7 mouse cellular contexts compared by ENCODE assay signal in the genomic region with DNA sequence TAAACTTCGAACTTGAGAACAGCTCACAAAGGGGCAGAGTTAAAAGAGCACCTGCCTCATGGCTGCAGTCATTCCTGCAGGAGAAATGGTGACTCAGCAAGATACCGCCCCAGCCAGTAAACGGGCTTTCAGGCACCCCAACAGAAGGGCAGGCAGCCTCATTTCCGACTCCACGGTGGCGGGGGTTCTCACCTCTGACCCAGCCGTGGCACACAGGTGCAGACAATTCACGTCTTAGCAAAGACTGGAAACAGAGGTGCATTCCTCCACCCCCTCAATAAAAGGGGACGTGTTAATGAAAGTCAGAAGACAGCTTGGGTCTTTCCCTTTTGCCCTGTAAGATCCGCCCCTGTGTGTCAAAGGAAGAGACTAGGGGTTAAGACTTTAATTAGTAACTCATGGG.
DNase-seq lines count a peak whose midpoint lies in the region; ATAC-seq and TF ChIP-seq lines count a peak whose summit lies in the region.

No protein-coding gene starts in this region.

- no peaks in the 10 kb centered on the region for H3K9me3 ChIP-seq in ES-E14 (ENCODE audit: control insufficient read depth, insufficient read depth, low read depth, low read length)
- no peaks in the 10 kb centered on the region for H3K9me3 ChIP-seq in heart, postnatal 0 days (replicated peaks; ENCODE audit: control insufficient read depth, low read length)
- no peaks in the 10 kb centered on the region for H3K9me3 ChIP-seq in stomach, embryonic 16.5 days (replicated peaks; ENCODE audit: control insufficient read depth, low read length)

- in situ Hi-C loops in ES-E14 (cut with MboI; ENCODE audit: low sequenced_read_pairs in 2 of 2, unreplicated experiment in 2 of 2), result no loop called here

- H3K4me1 ChIP-seq in ES-E14 (ENCODE audit: control insufficient read depth in 2 of 2, insufficient read depth in 2 of 2, low read length in 2 of 2, poor library complexity in 1 of 2), result peaks cover 2 to 8% of the 10 kb centered on the region in 2 experiments; a peak in 2 of 4 replicates
- peaks cover 38% of the 10 kb centered on the region for H3K4me1 ChIP-seq in heart, postnatal 0 days (ENCODE audit: control insufficient read depth, insufficient read depth)
- H3K4me1 ChIP-seq in stomach, embryonic 16.5 days (ENCODE audit: control insufficient read depth, insufficient read depth, low read length), result peaks cover 30% of the 10 kb centered on the region

- ATAC-seq in heart, postnatal 0 days (ENCODE audit: insufficient read depth, low read depth), result no peak
- no peak for ATAC-seq in stomach, embryonic 16.5 days (ENCODE audit: insufficient read depth, low FRiP score)
- no peak for ATAC-seq in frontal cortex, adult (ENCODE audit: low TSS enrichment)

- whole genome bisulfite sequencing in heart, postnatal 0 days, result 13% methylated on average over 10 of the region's 10 CpGs
- 12% methylated on average over 10 of the region's 10 CpGs for WGBS in stomach, embryonic 16.5 days

- no peaks in the 10 kb centered on the region for H3K36me3 ChIP-seq in ES-E14 (ENCODE audit: control insufficient read depth, insufficient read depth, low read length, poor library complexity, severe bottlenecking)
- peaks cover 22% of the 10 kb centered on the region for H3K36me3 ChIP-seq in heart, postnatal 0 days (replicated peaks; ENCODE audit: control insufficient read depth, insufficient read depth, low read length)
- H3K36me3 ChIP-seq in stomach, embryonic 16.5 days (ENCODE audit: control insufficient read depth, insufficient read depth, low read length), result 0 out of 2 replicates have a peak, but pooled peaks cover under 1% of the 10 kb centered on the region

- no peak overlapping the region for H3K9ac ChIP-seq in ES-E14 (ENCODE audit: insufficient read depth, low read depth, low read length, poor library complexity, severe bottlenecking)
- 0 out of 2 replicates have a peak overlapping the region, but pooled peaks have one; percentile 33 for H3K9ac ChIP-seq in heart, postnatal 0 days (replicated peaks; ENCODE audit: low read depth, low read length)
- H3K9ac ChIP-seq in stomach, embryonic 16.5 days (ENCODE audit: low read length), result 0 out of 2 replicates have a peak overlapping the region, but pooled peaks have one; percentile 25

- no peak overlapping the region for H3K4me3 ChIP-seq in ES-E14 (ENCODE audit: insufficient read depth in 1 of 2, low read depth in 1 of 2, low read length in 2 of 2, poor library complexity in 1 of 2, severe bottlenecking in 1 of 2)
- H3K4me3 ChIP-seq in heart, postnatal 0 days (ENCODE audit: low read depth, low read length), result no peak overlapping the region
- no peak overlapping the region; the same call in 1 of the 2 replicates for H3K4me3 ChIP-seq in stomach, embryonic 16.5 days (replicated peaks; ENCODE audit: low read length)

- H3K4me2 ChIP-seq in heart, postnatal 0 days (ENCODE audit: low read depth, low read length), result peak overlapping the region; percentile 53
- peak overlapping the region; percentile 44 for H3K4me2 ChIP-seq in stomach, embryonic 16.5 days (ENCODE audit: low read depth, low read length)

- H3K27ac ChIP-seq in ES-E14 (ENCODE audit: insufficient read depth, low read depth, low read length, poor library complexity, severe bottlenecking), result no peak overlapping the region
- H3K27ac ChIP-seq in heart, postnatal 0 days (ENCODE audit: low read depth), result no peak overlapping the region
- H3K27ac ChIP-seq in stomach, embryonic 16.5 days (ENCODE audit: low read length), result no peak overlapping the region

- peak; percentile 28 for DNase-seq in CD4-positive helper T cell, adult 2 months (ENCODE audit: low read depth, low spot score)
- DNase-seq in ES-E14 (ENCODE audit: low read depth, low spot score), result no peak
- peak; percentile 30 for DNase-seq in heart, postnatal 0 days (ENCODE audit: low spot score)
- DNase-seq in kidney, postnatal 36 days, result peak; percentile 69 to 76
- no peak for DNase-seq in right cerebral cortex, adult 18-20 months

- H3K27me3 ChIP-seq in heart, postnatal 0 days (ENCODE audit: control insufficient read depth, insufficient read depth, low read length), result no peaks in the 10 kb centered on the region
- H3K27me3 ChIP-seq in stomach, embryonic 16.5 days (ENCODE audit: control insufficient read depth, insufficient read depth, low read length), result no peaks in the 10 kb centered on the region

- no peak for TF ChIP-seq EP300 in heart, postnatal 0 days (IDR thresholded peaks at IDR 0.05; ENCODE audit: low read depth)

- no peak for TF ChIP-seq CTCF in heart, postnatal 0 days (IDR thresholded peaks at IDR 0.05; ENCODE audit: low read depth)

TF ChIP-seq in ES-E14, 5 proteins besides CTCF, POLR2A, EP300 and RAD21:
- TF ChIP-seq HCFC1 (IDR thresholded peaks at IDR 0.05; ENCODE audit: borderline replicate concordance, insufficient read depth, low read length), result no peak
- peak; percentile 95 for TF ChIP-seq MAFK (IDR thresholded peaks at IDR 0.05; ENCODE audit: insufficient read depth, low read depth, low read length)
- TF ChIP-seq ZC3H11A (IDR thresholded peaks at IDR 0.05; ENCODE audit: borderline replicate concordance, low read depth, low read length), result no peak
TF ChIP-seq in ES-E14: peak in this region for 1.

Comparison
In these comparisons a context has a peak if more than half of its experiments do, and no peak if none do; other contexts are left out.
1. DNase-seq: peak in CD4-positive helper T cell, adult 2 months (single experiment), heart, postnatal 0 days (single experiment) and kidney, postnatal 36 days (2 of 2); none in ES-E14 (single experiment) and right cerebral cortex, adult 18-20 months (single experiment).